Mouse (Mus musculus) ES-Bruce4 (cell line): ENCODE data around the gene Pus7l. TPM values are rescaled to one million over a fixed set of nuclear protein-coding genes. Genes with fewer than 3 reads are reported as not detected.

ENCODE experiments used
- H3K27ac ChIP-seq: 2 replicates; pipeline ENCODE4 v1.5.1; 2012; ENCODE audit warnings: low read length, inconsistent platforms; ENCODE audit not compliant: insufficient read depth
- H3K27me3 ChIP-seq: 2 replicates; pipeline ENCODE4 v1.6.1; 2012; ENCODE audit warnings: mild to moderate bottlenecking, low read length, inconsistent platforms; ENCODE audit not compliant: control insufficient read depth, poor library complexity, insufficient read depth, severe bottlenecking
- H3K36me3 ChIP-seq: 2 replicates; pipeline ENCODE4 v1.6.1; 2012; ENCODE audit warnings: inconsistent platforms, mild to moderate bottlenecking, low read length, moderate library complexity; ENCODE audit not compliant: control insufficient read depth, poor library complexity, insufficient read depth, severe bottlenecking
- H3K4me1 ChIP-seq: one replicate; pipeline ENCODE4 v1.8.1; 2011; ENCODE audit warnings: low read length; ENCODE audit not compliant: control insufficient read depth, insufficient read depth
- H3K4me3 ChIP-seq: 2 replicates; pipeline ENCODE4 v1.5.1; 2011; ENCODE audit warnings: low read depth, mild to moderate bottlenecking, low read length
- H3K9ac ChIP-seq: 2 replicates; pipeline ENCODE4 v1.6.1; 2012; ENCODE audit warnings: low read depth, mild to moderate bottlenecking, inconsistent platforms; ENCODE audit not compliant: poor library complexity, severe bottlenecking
- H3K9me3 ChIP-seq: replicated peaks from 2 replicates; pipeline ENCODE4 v1.6.1; 2012; ENCODE audit warnings: mild to moderate bottlenecking, low read length, inconsistent platforms; ENCODE audit not compliant: control insufficient read depth, poor library complexity, insufficient read depth, severe bottlenecking
- CTCF ChIP-seq: IDR thresholded peaks from one replicate; pipeline ENCODE4 v1.8.1; 2011; ENCODE audit warnings: low read depth, low read length
- EP300 ChIP-seq: IDR thresholded peaks from 2 replicates; pipeline ENCODE4 v1.6.1; 2011; ENCODE audit warnings: low read depth, low read length; ENCODE audit not compliant: insufficient read depth
- POLR2A ChIP-seq: IDR thresholded peaks from one replicate; pipeline ENCODE4 v1.8.1; 2011; ENCODE audit warnings: low read length; ENCODE audit not compliant: insufficient read depth
- polyA plus RNA-seq: library from polyadenylated mRNA; stranded (reverse); fragments of >200 nt; gene quantifications from 2 replicates; pipeline ENCODE4 v1.2.4, GENCODE M21; 2011; ENCODE audit warnings: low read depth; ENCODE audit not compliant: missing spikeins, insufficient read depth, insufficient read length

The Pus7l gene
- polyA plus RNA-seq = 4.5 and 7.3 TPM in 2 replicates

DNA sequence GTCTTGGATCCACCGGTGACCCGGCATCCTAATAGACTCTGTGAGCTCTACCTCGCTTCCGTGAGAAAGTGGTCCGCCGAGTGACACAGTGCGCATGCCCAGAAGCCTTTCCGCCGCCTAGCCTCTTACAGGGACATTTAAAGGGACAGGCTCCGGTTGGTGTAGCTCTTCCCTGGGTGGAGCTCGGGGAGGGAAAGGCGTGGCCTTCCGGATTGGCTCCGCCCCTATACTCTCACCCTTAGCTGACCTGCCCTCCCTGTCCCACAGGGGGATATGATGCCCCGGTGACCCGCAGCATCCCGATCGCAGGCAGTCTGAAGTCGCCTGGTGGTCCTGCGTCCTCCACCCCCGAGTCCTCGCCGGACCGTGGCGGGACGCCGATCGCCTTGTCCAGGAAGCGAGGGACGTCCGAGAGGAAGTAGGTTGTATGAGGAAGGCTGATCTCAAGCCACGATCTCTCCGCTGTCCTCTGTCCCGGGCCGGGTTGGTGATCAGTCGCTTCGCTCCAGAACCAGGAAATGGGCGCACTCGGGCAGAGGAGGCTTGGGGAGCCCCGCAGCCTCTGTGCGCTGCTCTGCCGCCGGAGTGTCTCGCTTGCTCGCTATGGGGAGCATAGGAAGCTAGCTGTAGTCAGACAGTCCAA is at the start of gene Pus7l, which contains the start of gene Irak4:
Gene Pus7l (minus strand): TSS at position 139 of the 643 bp plus-strand sequence.
Gene Irak4 (plus strand): TSS at position 235 of the 643 bp plus-strand sequence.
- Histone ChIP-seq H3K36me3 (no peaks in the 10 kb centered on the region), H3K27me3 (no peaks in the 10 kb centered on the region), H3K27ac (no peak within 1 kb of the TSS), H3K9ac (peak within 1 kb of the TSS; percentile 44), H3K4me3 (peak within 1 kb of the TSS; percentile 93), H3K9me3 (no peaks in the 10 kb centered on the region), H3K4me1 (no peaks in the 10 kb centered on the region)
- TF ChIP-seq CTCF = no peak
- TF ChIP-seq POLR2A = peak; percentile 95
- 0 out of 2 replicates have a peak, but pooled peaks have one; percentile 36 for TF ChIP-seq EP300

DNA sequence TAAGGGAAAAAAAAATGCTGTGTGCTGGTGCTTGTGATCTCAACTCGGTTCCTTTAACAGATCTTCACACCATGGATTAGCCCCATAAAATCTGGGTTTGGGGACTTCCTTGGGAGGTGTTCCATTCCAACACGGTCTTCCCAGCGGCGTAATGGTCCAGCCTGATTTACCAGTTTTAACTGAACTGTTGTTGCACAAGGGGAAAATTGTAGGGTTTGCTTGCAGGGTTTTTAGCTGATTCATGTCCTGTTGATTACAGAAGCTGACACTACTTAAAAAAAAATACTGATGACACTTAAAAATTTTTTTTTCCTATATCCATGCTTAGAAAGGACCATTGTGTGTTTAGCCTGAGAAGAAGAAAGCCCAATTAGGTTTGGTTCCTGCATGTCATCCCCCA is 48.0 kb upstream of the Pus7l start:
- Histone ChIP-seq H3K4me1 (no peaks in the 10 kb centered on the region), H3K9me3 (no peaks in the 10 kb centered on the region), H3K36me3 (peaks cover 1% of the 10 kb centered on the region), H3K27ac (no peak overlapping the region), H3K9ac (no peak overlapping the region), H3K27me3 (no peaks in the 10 kb centered on the region), H3K4me3 (no peak overlapping the region)
- no peak for TF ChIP-seq CTCF
- no peak for TF ChIP-seq POLR2A
- TF ChIP-seq EP300 = no peak

DNA sequence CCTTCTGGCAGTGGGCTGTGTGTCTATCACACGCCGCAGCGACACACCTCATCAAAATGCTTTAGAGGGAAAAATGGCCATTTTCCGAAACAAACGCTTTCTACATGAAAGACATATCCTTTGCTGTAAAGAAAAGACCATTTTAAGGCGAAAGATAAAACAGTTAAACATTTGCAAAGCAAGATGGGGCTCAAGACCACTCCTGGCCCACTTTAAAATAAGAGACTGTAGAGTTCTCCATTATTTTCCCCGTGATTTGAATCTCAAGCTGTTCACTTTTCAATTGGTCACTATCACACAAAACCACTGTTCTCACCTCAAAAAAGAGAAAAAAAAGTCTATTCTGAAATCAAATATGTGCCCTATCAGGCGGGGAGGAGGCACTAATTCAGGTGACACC is 46.7 kb upstream of the Pus7l start:
- H3K36me3 ChIP-seq = peaks cover 13% of the 10 kb centered on the region
- no peaks in the 10 kb centered on the region for H3K27me3 ChIP-seq
- H3K9me3 ChIP-seq = no peaks in the 10 kb centered on the region
- TF ChIP-seq CTCF (no peak), EP300 (no peak), POLR2A (peak; percentile 34)
- no peak overlapping the region for H3K27ac ChIP-seq
- no peaks in the 10 kb centered on the region for H3K4me1 ChIP-seq
- H3K9ac ChIP-seq = peak overlapping the region; percentile 27; the same call in 1 of the 2 replicates
- H3K4me3 ChIP-seq = no peak overlapping the region

DNA sequence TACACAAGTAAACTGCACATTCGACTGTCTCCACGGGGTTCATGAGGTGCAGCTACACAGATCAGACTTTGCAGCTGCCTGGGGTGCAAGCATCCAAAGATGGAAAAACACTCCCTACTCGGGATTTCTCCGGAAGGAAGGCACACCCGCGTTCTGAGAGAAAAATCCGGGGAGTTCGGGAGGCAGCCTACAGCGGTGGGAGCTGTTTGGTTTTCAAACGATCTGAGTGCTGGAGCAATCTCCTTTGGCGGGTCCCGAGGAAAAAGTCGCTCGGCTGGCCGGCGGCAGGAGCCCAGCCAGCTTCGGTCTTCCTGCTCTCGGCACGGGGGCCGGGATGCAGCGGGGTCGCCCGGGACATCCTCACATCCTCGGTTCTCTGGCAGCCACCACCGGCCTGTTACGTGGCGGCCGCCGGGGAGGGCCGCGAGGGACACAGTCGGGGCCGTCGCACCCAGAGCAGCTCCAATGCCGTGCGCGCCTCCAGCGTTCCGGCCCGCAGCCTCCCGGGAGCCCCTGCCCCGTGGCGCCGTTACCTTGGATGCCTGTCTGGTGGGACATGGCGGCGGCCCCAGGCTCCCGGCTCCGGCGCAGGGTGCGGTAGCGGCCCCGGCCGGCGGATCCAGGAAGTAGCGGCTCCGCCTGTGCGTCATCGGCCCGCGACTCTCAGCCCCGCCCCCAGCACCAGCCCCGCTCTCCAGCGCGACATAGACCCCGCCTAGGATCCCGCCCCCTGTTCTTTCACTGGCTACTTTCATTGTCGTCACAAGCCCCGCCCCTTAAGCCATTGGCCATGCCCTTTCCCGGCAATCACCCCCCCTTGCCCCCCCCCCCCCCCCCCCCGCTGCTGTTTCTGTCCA is 46.1 kb upstream of the Pus7l start, which contains the start of gene Twf1:
Gene Twf1 (minus strand): TSS at position 671 of the 857 bp plus-strand sequence.
- TF ChIP-seq CTCF (no peak), POLR2A (no peak), EP300 (no peak)
- Histone ChIP-seq H3K27me3 (no peaks in the 10 kb centered on the region), H3K36me3 (peaks cover 16% of the 10 kb centered on the region), H3K9ac (peak within 1 kb of the TSS; percentile 98), H3K4me1 (no peaks in the 10 kb centered on the region), H3K4me3 (peak within 1 kb of the TSS; percentile 81), H3K27ac (0 out of 2 replicates have a peak within 1 kb of the TSS, but pooled peaks have one; percentile 1), H3K9me3 (no peaks in the 10 kb centered on the region)

DNA sequence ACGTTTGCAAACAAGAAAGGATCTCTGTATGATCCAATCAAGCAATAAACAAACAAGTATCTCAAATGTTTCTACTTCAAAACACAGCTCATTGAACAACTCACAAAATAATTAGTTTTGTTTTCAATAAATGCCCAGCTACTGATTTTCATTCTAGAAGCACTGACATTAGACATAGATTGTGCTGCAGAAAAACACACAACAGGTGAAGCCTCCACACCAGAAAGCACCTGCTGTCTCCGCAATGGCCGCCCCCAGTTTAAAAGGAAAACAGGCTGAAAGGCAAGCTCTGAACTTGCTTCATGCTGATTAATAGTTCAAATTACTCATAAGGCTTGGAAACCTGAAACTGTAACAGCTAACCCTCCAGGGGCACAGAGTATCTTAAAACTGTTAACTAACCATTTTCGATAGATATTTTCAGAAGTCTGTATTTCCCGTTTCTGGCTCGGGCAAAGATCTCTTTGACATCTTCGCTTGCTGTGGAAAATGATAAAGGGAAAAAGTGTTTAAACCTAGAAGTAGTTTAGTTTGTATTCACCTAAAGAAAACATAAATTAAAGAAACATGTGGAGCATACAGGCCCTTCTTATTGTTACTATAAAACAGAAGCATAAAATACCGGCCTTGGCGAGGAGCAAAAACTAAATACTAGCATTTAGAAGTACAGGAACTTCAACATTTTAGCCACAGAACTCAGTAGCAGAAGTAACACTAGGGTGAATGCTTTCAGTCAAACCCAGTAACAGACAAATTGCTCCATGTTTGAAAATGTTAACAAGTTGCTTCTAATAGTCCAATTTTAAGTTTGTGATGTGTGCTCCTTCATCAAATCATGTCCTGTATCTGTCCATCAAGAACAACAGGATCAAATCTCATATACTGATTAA is 44.7 kb upstream of the Pus7l start:
- Histone ChIP-seq H3K27ac (no peak overlapping the region), H3K27me3 (no peaks in the 10 kb centered on the region), H3K36me3 (peaks cover 30% of the 10 kb centered on the region), H3K4me1 (no peaks in the 10 kb centered on the region), H3K9ac (peak overlapping the region; percentile 98; the same call in 1 of the 2 replicates), H3K4me3 (no peak overlapping the region), H3K9me3 (no peaks in the 10 kb centered on the region)
- TF ChIP-seq EP300 (no peak), POLR2A (no peak), CTCF (no peak)
